Mouse (Mus musculus) activated CD4-positive, CD25-positive, alpha-beta regulatory T cell, adult 4 months (primary cell): ENCODE measurements around the gene Rab43. TPM values are rescaled to one million over a fixed set of nuclear protein-coding genes. Genes with fewer than 3 reads are reported as not detected.

Source experiments
- ATAC-seq: one replicate; pipeline ENCODE4 v1.8.0; 2017
- polyA plus RNA-seq, 2 experiments: library from polyadenylated mRNA; unstranded; fragments of 100-300 nt; shearing (Covaris generic); gene quantifications; one replicate each; pipeline ENCODE4 v1.2.1; 2017

Rab43 gene
- polyA plus RNA-seq, 2 experiments from 2014 or later, result 9.4 to 17.2 TPM

- no peak for ATAC-seq
Measured at GRCm38 (mm10) chr6:87748078-87748477, 63.9 kb downstream of the Rab43 start.

DNA sequence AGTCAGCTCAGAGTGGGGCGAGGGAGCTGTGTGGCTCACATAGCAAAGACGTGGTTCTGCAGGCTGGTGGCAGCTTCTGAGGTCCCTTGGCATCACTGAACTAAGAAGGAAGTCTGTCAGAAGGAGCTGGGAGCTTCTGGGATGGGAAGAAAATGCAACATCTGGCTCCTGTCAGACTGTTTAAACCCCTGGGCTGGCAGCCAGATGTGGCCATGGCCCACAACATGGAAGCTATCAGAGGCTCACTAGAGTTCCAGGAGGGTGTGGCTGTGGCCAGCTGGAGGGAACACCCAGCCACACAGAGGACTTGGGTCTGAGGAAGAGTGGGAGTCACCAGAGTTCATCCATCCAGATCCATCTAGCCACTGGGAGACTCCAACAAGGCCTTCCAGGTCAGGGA is 65.1 kb downstream of the Rab43 start:
- ATAC-seq, result no peak

- ATAC-seq, result no peak
Measured at GRCm38 (mm10) chr6:87746059-87746458, 65.9 kb downstream of the Rab43 start.

DNA sequence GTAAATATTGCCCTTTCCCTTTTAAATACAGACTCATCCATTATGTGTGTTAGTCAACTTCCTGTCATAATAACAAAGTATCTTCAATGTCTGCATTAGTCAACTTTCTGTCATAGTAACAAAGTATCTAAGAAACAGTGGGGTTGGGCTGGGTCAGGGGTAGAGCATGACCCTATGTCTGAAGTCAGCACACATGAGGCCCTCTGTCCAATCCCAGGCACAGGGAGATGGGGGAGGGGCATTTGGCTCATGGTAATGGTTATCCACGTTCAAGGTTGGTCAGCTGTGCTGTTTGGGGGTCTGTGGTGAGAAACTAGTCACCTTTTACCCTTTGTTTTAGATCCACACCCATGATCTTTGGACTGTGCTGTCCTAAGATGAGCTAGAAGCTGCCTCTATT is 66.7 kb downstream of the Rab43 start:
- ATAC-seq, result no peak

DNA sequence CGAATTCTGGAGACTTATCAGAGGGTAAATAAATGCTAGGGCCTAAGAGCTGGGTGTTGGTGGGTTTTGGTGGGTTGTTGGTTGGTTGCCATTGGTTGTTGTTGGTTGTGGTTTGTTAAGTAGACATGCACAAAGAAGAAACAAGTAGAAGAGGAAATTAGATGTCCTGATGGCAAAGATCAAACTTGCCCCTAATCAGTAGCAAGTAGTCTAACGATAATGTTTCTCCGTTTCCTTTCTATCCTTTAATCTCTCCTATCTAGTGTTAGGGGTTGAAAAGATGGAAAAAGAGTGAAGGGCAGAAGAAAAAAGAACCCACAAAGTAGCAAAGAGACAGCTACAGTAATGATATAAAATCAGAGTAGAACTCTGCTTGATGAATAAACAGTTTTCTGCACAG is 67.3 kb downstream of the Rab43 start:
- no peak for ATAC-seq

- no peak for ATAC-seq
Measured at GRCm38 (mm10) chr6:87743281-87743680, 68.7 kb downstream of the Rab43 start.

DNA sequence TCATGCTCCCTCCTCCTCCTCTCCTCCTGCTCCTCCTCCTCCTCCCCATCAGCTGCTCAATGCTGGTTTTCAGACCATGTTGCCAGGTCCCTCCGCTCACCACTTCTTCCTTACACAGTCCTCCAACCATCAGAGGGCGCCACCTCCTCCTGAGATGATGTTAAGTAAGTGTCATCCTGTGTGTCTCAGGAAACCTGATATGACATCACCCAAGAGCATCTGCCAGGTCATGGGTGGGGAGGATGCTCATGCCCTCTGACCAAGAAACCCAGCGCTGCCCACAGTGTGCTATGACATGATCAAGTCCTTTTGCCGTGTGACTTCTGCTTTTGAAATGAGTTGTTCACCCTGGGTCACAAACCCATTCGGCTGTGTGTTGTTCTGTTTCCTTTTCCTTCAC is 69.2 kb downstream of the Rab43 start:
- ATAC-seq, result peak; percentile 11

GRCm38 (mm10) chr6:87741978-87742377 is 70.0 kb downstream of the Rab43 start:
- ATAC-seq, result peak; percentile 59

DNA sequence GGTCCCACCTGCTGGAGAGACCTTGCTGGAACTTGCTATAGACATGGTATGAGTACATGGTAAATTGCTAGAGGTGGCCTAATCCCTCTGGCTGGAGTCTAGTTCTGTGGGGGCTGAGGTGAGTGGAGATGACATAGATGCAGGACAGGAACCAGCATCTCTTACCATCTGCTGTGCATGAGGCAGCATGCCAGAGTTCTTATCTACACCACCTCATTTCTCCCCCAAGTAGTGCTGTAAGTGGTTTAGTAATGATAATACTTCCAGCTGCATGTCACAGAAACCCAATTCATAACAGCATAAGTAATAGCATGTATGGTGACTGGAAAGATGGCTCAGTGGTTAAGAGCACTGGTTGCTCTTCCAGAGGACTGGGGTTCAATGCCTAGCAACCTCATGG is 71.5 kb downstream of the Rab43 start:
- no peak for ATAC-seq

- no peak for ATAC-seq
Measured at GRCm38 (mm10) chr6:87739898-87740297, 72.1 kb downstream of the Rab43 start.

Other genes with a start within 250 kb of the Rab43 start
- gene Prokr1, start 221.4 kb downstream of the Rab43 start, polyA plus RNA-seq, result not detected
- 1 to 10 TPM; 4.0 to 4.7 TPM for gene Aplf, start 140.0 kb downstream of the Rab43 start, polyA plus RNA-seq
- under 1 TPM in 1 of 2 experiments, not detected in 1; 0.60 TPM for gene Efcc1, start 81.3 kb downstream of the Rab43 start, polyA plus RNA-seq
- not detected for gene Gp9, start 34.1 kb downstream of the Rab43 start, polyA plus RNA-seq
- gene Gm45140, start 23.6 kb upstream of the Rab43 start, polyA plus RNA-seq, result 1 to 10 TPM; 2.5 to 3.6 TPM
- gene Isy1, start 26.6 kb upstream of the Rab43 start, polyA plus RNA-seq, result 100 to 1,000 TPM in 1 of 2 experiments, 10 to 100 TPM in 1; 82.2 to 102 TPM
- gene Cnbp, start 38.9 kb upstream of the Rab43 start, polyA plus RNA-seq, result 1,000 to 10,000 TPM; 1,007 to 1,067 TPM
- 10 to 100 TPM; 62.2 to 64.2 TPM for gene Copg1, start 75.7 kb upstream of the Rab43 start, polyA plus RNA-seq
- 10 to 100 TPM; 50.1 to 55.2 TPM for gene Hmces, start 101.8 kb upstream of the Rab43 start, polyA plus RNA-seq
- gene H1fx, start 169.5 kb upstream of the Rab43 start, polyA plus RNA-seq, result not detected
- 100 to 1,000 TPM; 294 to 336 TPM for gene Rab7, start 233.1 kb upstream of the Rab43 start, polyA plus RNA-seq